Mouse (Mus musculus): ENCODE data around the gene Nell2. TPM values are rescaled to one million over a fixed set of nuclear protein-coding genes. Genes with fewer than 3 reads are reported as not detected.

Nell2 gene
- polyA plus RNA-seq (2015; fragmentation: Illumina TruSeq; extraction: RNeasy Lipid Tissue Mini Kit (QIAGEN cat#74804); ENCODE audit: insufficient read depth, low read depth, low replicate concordance): not detected

GRCm38 (mm10) chr15:95527948-95528861, at the start of gene Nell2:
Gene Nell2, minus strand, starts transcription at chr15:95528559.

Other genes with a start within 250 kb of the Nell2 start
- not detected for gene Dbx2, start 127.4 kb upstream of the Nell2 start, polyA plus RNA-seq (2015; fragmentation: Illumina TruSeq; extraction: RNeasy Lipid Tissue Mini Kit (QIAGEN cat#74804); ENCODE audit: insufficient read depth, low read depth, low replicate concordance)

All from pancreas, adult 10 weeks (tissue).